Mouse (Mus musculus) stomach, embryonic 14.5 days (tissue): ENCODE data around the gene Narf. TPM values are rescaled to one million over a fixed set of nuclear protein-coding genes. Genes with fewer than 3 reads are reported as not detected.

Experiments
- ATAC-seq: fragments of 200-750 bp; cut with Nextera tagmentation; 2 replicates; pipeline ENCODE4 v1.8.0; 2017; ENCODE audit warnings: low read depth, moderate TSS enrichment; ENCODE audit not compliant: insufficient number of reproducible peaks, insufficient read depth, low FRiP score
- H3K27ac ChIP-seq: fragments of 300-500 bp; sonication (generic); 2 replicates; pipeline ENCODE4 v1.5.1; 2014; ENCODE audit warnings: mild to moderate bottlenecking, low read length, moderate library complexity, mixed read lengths
- H3K27me3 ChIP-seq: fragments of 300-500 bp; sonication (generic); 2 replicates; pipeline ENCODE4 v1.6.1; 2014; ENCODE audit warnings: low read length, control low read depth, mixed read lengths; ENCODE audit not compliant: control insufficient read depth, insufficient read depth
- H3K36me3 ChIP-seq: fragments of 300-500 bp; sonication (generic); 2 replicates; pipeline ENCODE4 v1.6.1; 2014; ENCODE audit warnings: mild to moderate bottlenecking, control low read depth, low read length, moderate library complexity, mixed read lengths; ENCODE audit not compliant: control insufficient read depth, insufficient read depth
- H3K4me1 ChIP-seq: fragments of 300-500 bp; sonication (generic); 2 replicates; pipeline ENCODE4 v1.6.1; 2014; ENCODE audit warnings: low read length, control low read depth, mixed read lengths; ENCODE audit not compliant: control insufficient read depth, insufficient read depth
- H3K4me2 ChIP-seq: fragments of 300-500 bp; sonication (generic); replicated peaks from 2 replicates; pipeline ENCODE4 v1.6.1; 2014; ENCODE audit warnings: low read depth, low read length, control low read depth
- H3K4me3 ChIP-seq: fragments of 300-500 bp; sonication (generic); 2 replicates; pipeline ENCODE4 v1.5.1; 2014; ENCODE audit warnings: low read depth, low read length, control low read depth
- H3K9ac ChIP-seq: fragments of 300-500 bp; sonication (generic); replicated peaks from 2 replicates; pipeline ENCODE4 v1.6.1; 2014; ENCODE audit warnings: low read depth, mild to moderate bottlenecking, control low read depth, low read length, moderate library complexity, mixed read lengths
- H3K9me3 ChIP-seq: fragments of 300-500 bp; sonication (generic); 2 replicates; pipeline ENCODE4 v1.6.1; 2016; ENCODE audit warnings: low read depth, low read length, control low read depth; ENCODE audit not compliant: control insufficient read depth
- whole genome bisulfite sequencing: fragments of 180-500 bp; shearing (Covaris S2); extraction: QIAGEN DNeasy Blood & Tissue Kit; methylation state at CpG from one replicate; pipeline ENCODE4 v1.1.7; 2014; 5-methylcytosine and 5-hydroxymethylcytosine counted together
- polyA plus RNA-seq: library from polyadenylated mRNA; unstranded; fragments of >200 nt; fragmentation: Nextera tagmentation; extraction: Ambion mirVana; gene quantifications from 2 replicates; pipeline ENCODE4 v1.2.1, GENCODE M21; 2014

The Narf gene
- polyA plus RNA-seq, 1 experiment from 2014 or later: 43.2 TPM

DNA sequence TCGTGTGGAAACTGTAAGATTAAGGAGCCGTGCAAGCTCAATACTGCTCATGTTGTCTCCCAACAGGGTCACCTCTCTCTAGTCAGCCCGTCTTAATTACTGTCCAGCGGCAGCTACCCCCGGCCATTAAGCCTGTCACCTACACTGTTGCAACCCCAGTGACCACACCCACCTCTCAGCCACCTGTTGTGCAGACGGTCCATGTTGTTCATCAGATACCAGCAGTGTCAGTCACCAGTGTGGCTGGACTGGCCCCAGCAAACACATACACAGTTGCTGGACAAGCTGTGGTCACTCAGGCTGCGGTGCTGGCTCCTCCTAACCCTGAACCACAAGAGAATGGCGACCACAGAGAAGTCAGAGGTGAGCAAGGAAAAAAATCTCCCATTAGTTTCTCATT lies 61.4 kb downstream of the Narf start:
- Histone ChIP-seq H3K9ac (no peak overlapping the region), H3K9me3 (no peaks in the 10 kb centered on the region), H3K27me3 (no peaks in the 10 kb centered on the region), H3K27ac (no peak overlapping the region), H3K4me2 (no peak overlapping the region), H3K4me3 (no peak overlapping the region), H3K4me1 (no peaks in the 10 kb centered on the region), H3K36me3 (peaks cover 47% of the 10 kb centered on the region)
- no peak for ATAC-seq
- WGBS: 90% methylated on average over 8 of the region's 8 CpGs

DNA sequence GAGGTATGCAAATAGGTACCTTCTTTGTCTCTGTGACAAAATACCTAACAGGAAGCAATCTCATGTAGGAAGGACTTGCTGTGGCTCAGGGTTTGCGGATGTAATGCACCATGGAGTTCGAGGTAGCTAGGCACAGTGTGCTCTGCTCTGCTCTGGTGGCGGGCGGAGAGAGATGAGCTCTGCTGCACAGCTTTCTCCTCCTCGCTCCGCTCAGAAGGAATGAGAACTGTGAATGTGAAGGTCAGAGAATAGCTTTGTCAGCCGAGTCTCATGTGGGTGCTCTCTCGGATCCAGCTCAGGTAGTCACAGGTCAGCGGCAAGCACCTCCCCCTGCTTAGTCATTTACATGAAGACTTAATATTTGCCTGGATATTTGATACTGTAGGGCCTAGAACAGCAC lies 63.2 kb downstream of the Narf start:
- no peak overlapping the region for H3K4me2 ChIP-seq
- H3K4me3 ChIP-seq: no peak overlapping the region
- no peak for ATAC-seq
- H3K36me3 ChIP-seq: peaks cover 56% of the 10 kb centered on the region
- 94% methylated on average over 9 of the region's 9 CpGs for WGBS
- H3K4me1 ChIP-seq: no peaks in the 10 kb centered on the region
- no peaks in the 10 kb centered on the region for H3K27me3 ChIP-seq
- H3K27ac ChIP-seq: no peak overlapping the region
- H3K9ac ChIP-seq: no peak overlapping the region
- H3K9me3 ChIP-seq: no peaks in the 10 kb centered on the region

DNA sequence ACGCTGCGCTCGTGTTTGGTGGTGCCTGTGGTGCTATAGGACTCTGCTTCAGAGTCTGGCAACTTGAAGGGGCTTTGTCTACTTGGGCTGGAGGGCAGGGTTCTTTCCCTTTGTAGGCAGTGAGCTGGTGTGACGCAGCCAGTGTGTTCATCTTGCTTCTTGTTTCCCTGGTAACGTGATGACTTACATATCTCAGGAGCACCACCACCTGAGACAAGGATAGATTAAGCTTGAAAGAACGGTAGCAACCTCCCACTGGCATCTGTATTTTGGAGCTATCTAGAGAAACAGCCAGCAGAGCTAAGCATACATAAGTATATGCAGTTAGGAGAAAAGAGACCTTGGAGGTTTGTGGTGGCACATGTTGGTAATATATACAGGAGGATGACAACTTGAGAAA lies 68.3 kb downstream of the Narf start:
- Histone ChIP-seq H3K9ac (no peak overlapping the region), H3K4me3 (no peak overlapping the region), H3K9me3 (peaks cover 5% of the 10 kb centered on the region; the same call in 1 of the 2 replicates), H3K27ac (no peak overlapping the region), H3K36me3 (peaks cover 47% of the 10 kb centered on the region), H3K4me2 (no peak overlapping the region), H3K4me1 (no peaks in the 10 kb centered on the region), H3K27me3 (no peaks in the 10 kb centered on the region)
- 91% methylated on average over 6 of the region's 6 CpGs for WGBS
- no peak for ATAC-seq

Other genes starting within 250 kb of the Narf start
- 70.4 and 70.6 TPM in 2 replicates for gene Csnk1d, start 245.9 kb upstream of the Narf start, polyA plus RNA-seq
- 1.5 and 2.1 TPM in 2 replicates for gene Cd7, start 197.8 kb upstream of the Narf start, polyA plus RNA-seq
- gene Sectm1b, start 173.7 kb upstream of the Narf start, polyA plus RNA-seq: 0.32 and 1.1 TPM in 2 replicates
- 0.34 TPM in 1 of 2 replicates, not detected in the other for gene Sectm1a, start 156.0 kb upstream of the Narf start, polyA plus RNA-seq
- gene Tex19.2, start 118.6 kb upstream of the Narf start, polyA plus RNA-seq: not detected in 2 replicates
- not detected in 2 replicates for gene Tex19.1, start 91.1 kb upstream of the Narf start, polyA plus RNA-seq
- gene Uts2r, start 77.0 kb upstream of the Narf start, polyA plus RNA-seq: not detected in 2 replicates
- 12.0 and 12.6 TPM in 2 replicates for gene Hexdc, start 32.8 kb upstream of the Narf start, polyA plus RNA-seq
- gene Ogfod3, start 32.5 kb upstream of the Narf start, polyA plus RNA-seq: 28.0 and 34.7 TPM in 2 replicates
- gene Cybc1, start 7.9 kb upstream of the Narf start, polyA plus RNA-seq: 36.9 and 40.6 TPM in 2 replicates
- gene Foxk2, start 22.7 kb downstream of the Narf start, polyA plus RNA-seq: 9.6 and 11.6 TPM in 2 replicates
- gene Wdr45b, start 117.2 kb downstream of the Narf start, polyA plus RNA-seq: 97.9 and 105 TPM in 2 replicates
- 7.2 and 7.3 TPM in 2 replicates for gene Rab40b, start 151.0 kb downstream of the Narf start, polyA plus RNA-seq
- 7.1 and 8.2 TPM in 2 replicates for gene Fn3krp, start 184.1 kb downstream of the Narf start, polyA plus RNA-seq
- 0.87 and 1.2 TPM in 2 replicates for gene Fn3k, start 197.7 kb downstream of the Narf start, polyA plus RNA-seq
- gene Tbcd, start 214.7 kb downstream of the Narf start, polyA plus RNA-seq: 32.0 and 33.2 TPM in 2 replicates